Mouse (Mus musculus) midbrain, embryonic 10.5 days (tissue): Measurements from ENCODE around the gene Rpl3l. TPM values are rescaled to one million over a fixed set of nuclear protein-coding genes. Genes with fewer than 3 reads are reported as not detected.

Experiments used
- DNase-seq: peaks from one replicate; pipeline ENCODE4 v3.0.0-alpha.2; 2017; ENCODE audit warnings: low spot score
- H3K27ac ChIP-seq: fragments of 300-500 bp; sonication (generic); replicated peaks from 2 replicates; pipeline ENCODE4 v1.5.1; 2016; ENCODE audit warnings: mild to moderate bottlenecking
- H3K27me3 ChIP-seq: fragments of 300-500 bp; sonication (generic); 2 replicates; pipeline ENCODE4 v1.6.1; 2016; ENCODE audit warnings: low read depth, mild to moderate bottlenecking; ENCODE audit not compliant: poor library complexity, severe bottlenecking
- H3K36me3 ChIP-seq: fragments of 300-500 bp; sonication (generic); 2 replicates; pipeline ENCODE4 v1.6.1; 2016; ENCODE audit warnings: mild to moderate bottlenecking, moderate library complexity
- H3K4me1 ChIP-seq: fragments of 300-500 bp; sonication (generic); 2 replicates; pipeline ENCODE4 v1.6.1; 2016
- H3K4me3 ChIP-seq: fragments of 300-500 bp; sonication (generic); 2 replicates; pipeline ENCODE4 v1.5.1; 2016; ENCODE audit warnings: mild to moderate bottlenecking, moderate library complexity
- H3K9me3 ChIP-seq: fragments of 300-500 bp; sonication (generic); replicated peaks from 2 replicates; pipeline ENCODE4 v1.6.1; 2016; ENCODE audit warnings: mild to moderate bottlenecking
- WGBS: fragments of 180-500 bp; shearing (Covaris S2); methylation state at CpG from one replicate; pipeline ENCODE4 v1.1.7; 2016; 5-methylcytosine and 5-hydroxymethylcytosine counted together
- polyA plus RNA-seq: library from polyadenylated mRNA; unstranded; fragments of >200 nt; fragmentation: Nextera tagmentation; extraction: Ambion mirVana; gene quantifications from 2 replicates; pipeline ENCODE4 v1.2.1, GENCODE M21; 2016

The Rpl3l gene
- not detected in 2 replicates for polyA plus RNA-seq

DNA sequence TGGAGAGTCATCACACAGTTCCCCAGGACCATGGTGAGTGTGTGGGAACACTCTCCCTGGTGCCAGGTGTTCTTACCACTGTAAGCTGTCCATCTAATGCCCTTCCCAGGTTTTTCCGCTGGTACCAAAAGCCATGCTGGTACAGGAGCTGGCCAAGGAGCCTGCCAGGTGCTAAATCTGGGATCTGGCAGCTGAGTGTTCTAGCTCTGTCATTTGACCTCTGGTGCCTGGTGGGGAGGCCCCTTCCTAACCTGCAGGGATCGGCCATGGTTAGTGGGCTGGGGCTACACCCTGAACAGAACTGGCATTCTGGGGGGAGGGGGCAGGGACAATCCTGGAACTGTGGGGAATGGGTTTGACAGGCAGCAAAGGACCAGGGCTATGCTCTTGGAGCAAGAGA, at the start of gene Rpl3l:
Gene Rpl3l (plus strand): TSS at position 203 of the 400 bp plus-strand sequence.
- peaks cover 1% of the 10 kb centered on the region for H3K36me3 ChIP-seq
- WGBS, result 77% methylated on average over 2 of the region's 2 CpGs

DNA sequence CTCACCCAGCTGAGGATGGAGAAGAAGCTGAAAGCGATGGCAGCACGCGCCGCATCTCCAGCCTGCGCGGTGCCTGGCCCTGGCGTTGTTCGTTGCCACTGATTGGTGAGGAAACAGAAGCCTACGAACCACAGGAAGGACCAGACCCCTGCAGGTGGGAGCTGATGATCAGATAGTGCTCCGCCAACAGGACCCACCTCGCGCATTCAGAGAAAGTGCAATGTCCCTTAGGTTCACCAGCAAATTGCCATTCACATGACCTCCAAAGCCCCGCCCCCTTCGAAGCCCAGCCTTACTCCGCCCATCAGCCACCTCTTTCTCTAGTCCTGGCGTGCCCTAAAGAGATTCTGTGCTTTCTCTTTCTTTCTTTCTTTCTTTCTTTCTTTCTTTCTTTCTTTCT, 41.1 kb upstream of the Rpl3l start:
- peak; percentile 47 for DNase-seq
- Histone ChIP-seq H3K27ac (no peak overlapping the region), H3K9me3 (no peaks in the 10 kb centered on the region), H3K4me1 (peaks cover 31% of the 10 kb centered on the region), H3K27me3 (peaks cover 59% of the 10 kb centered on the region), H3K36me3 (peaks cover 11% of the 10 kb centered on the region), H3K4me3 (peak overlapping the region; percentile 28)
- 31% methylated on average over 16 of the region's 16 CpGs for WGBS

More for the DNA sequence above, at the start of gene Rpl3l:
- Histone ChIP-seq H3K9me3 (no peaks in the 10 kb centered on the region), H3K4me1 (peaks cover 16% of the 10 kb centered on the region), H3K27ac (no peak within 1 kb of the TSS), H3K4me3 (no peak within 1 kb of the TSS), H3K27me3 (no peaks in the 10 kb centered on the region)
- no peak for DNase-seq

DNA sequence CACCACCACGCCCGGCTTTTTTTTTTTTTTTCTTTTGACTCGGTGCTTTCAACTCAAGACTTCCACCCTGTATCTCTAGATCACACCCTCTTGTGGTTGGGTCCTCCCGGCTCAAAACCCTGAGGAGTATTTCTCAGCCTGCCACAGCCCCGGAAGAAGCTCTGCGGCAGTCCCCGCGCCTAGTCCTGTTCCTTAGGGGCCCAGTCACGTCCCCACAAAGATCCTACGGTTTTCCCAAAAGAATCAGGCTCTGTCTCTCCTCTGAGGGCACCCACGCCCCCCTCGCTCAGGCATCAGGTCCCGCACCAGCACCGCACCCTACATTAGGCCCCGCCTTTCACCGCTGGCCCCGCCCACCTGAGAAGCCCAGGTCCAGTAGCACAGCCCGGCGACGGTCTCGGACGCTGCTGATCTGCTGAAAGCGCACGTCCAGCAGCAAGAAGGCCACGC, 40.4 kb upstream of the Rpl3l start:
- H3K27ac ChIP-seq, result 0 out of 2 replicates have a peak overlapping the region, but pooled peaks have one; percentile 4
- peaks cover 8% of the 10 kb centered on the region for H3K36me3 ChIP-seq
- DNase-seq, result peak; percentile 47
- 2% methylated on average over 25 of the region's 25 CpGs for whole genome bisulfite sequencing
- H3K27me3 ChIP-seq, result peaks cover 63% of the 10 kb centered on the region
- H3K4me3 ChIP-seq, result peak overlapping the region; percentile 44
- H3K4me1 ChIP-seq, result peaks cover 31% of the 10 kb centered on the region
- H3K9me3 ChIP-seq, result no peaks in the 10 kb centered on the region

DNA sequence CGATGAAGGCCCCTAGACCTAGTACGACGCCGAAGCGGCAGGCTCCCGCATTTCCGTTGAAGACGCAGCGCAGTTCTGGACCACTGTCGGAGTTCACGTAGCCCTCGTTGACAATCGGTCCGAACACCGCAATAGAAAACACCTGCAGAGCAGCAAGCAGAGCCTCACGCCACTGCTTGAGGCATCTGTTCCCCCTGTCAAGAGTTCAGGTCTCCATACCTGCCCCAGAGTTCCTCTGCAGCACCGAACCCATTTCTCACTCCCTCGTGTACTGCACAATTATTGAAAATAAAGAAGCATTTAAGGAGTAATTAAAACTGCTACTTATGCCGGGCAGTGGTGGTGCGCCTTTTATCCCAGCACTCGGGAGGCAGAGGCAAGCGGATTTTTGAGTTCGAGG, 40.0 kb upstream of the Rpl3l start:
- peak overlapping the region; percentile 44 for H3K4me3 ChIP-seq
- 0 out of 2 replicates have a peak overlapping the region, but pooled peaks have one; percentile 4 for H3K27ac ChIP-seq
- H3K36me3 ChIP-seq, result peaks cover 8% of the 10 kb centered on the region
- WGBS, result 20% methylated on average over 23 of the region's 23 CpGs
- no peak for DNase-seq
- H3K4me1 ChIP-seq, result peaks cover 31% of the 10 kb centered on the region
- no peaks in the 10 kb centered on the region for H3K9me3 ChIP-seq
- peaks cover 67% of the 10 kb centered on the region for H3K27me3 ChIP-seq

DNA sequence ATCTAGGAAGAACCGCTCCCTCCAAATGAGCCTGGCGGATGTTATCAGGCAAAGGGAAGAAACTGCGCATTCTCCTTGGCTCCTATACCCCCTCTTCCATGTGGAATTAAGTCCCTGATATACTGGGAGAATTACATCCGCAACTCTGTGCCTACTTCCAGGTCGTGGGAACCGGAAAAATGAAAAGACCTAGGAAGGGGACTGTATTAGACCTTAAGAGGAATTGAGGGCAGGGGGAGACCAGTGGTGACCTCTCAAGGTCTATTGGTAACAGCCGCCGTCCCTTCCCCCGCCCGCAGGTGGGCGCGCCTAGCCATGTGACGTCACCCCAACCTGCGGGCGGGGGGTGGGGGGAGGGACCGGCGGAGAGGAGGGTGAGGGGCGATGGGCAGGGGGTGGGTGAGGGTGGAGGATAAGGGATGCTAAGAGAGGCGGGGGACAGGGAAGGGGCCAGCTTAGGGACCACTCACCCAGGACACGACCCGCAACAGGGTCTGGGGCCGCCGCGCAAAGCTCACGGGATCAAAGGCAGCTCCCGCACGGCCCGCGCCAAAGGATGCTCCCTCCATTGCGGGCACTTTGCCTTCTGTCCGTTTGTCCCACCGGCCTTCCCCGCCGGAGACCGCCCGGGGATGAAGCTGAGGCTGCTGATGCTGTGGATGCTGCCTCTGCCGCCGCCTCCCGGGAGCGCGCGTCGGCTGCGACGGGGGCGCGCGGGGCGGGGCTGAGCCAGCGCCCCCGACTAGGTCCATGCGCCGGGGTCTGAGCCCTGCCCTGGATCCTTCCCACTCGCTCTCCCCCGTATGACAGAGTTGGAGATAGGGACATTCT, 38.2 kb upstream of the Rpl3l start, which contains the start of gene Syngr3:
Gene Syngr3 (minus strand): TSS at position 705 of the 831 bp plus-strand sequence.
- DNase-seq, result peak; percentile 55
- no peaks in the 10 kb centered on the region for H3K9me3 ChIP-seq
- peaks cover 23% of the 10 kb centered on the region for H3K36me3 ChIP-seq
- H3K27me3 ChIP-seq, result peaks cover 68% of the 10 kb centered on the region
- under 1% methylated on average over 55 of the region's 55 CpGs for WGBS
- H3K27ac ChIP-seq, result peak within 1 kb of the TSS; percentile 80
- peaks cover 36% of the 10 kb centered on the region for H3K4me1 ChIP-seq
- H3K4me3 ChIP-seq, result peak within 1 kb of the TSS; percentile 81

DNA sequence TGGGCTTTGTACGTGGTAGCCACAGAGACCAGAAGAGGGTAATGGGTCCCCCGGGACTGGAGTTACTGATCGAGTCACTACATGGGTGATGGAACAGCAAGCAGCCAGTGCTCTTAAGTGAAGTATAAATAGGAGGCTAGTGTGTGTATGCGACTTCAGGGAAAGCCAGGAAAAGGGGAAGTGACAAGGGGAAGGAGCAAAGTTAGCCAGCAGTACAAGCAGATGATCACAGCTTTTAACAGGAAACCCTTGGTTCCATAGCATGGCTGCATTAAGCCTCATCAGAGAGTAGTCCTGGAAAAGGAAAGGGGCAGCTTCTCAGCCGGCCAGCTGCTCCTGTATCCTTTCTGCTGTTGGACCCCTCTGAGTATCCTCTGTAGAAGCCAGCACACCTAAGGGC, 35.2 kb upstream of the Rpl3l start:
- Histone ChIP-seq H3K9me3 (no peaks in the 10 kb centered on the region), H3K36me3 (peaks cover 23% of the 10 kb centered on the region), H3K4me3 (no peak overlapping the region; the same call in 1 of the 2 replicates), H3K4me1 (peaks cover 50% of the 10 kb centered on the region), H3K27me3 (peaks cover 50% of the 10 kb centered on the region), H3K27ac (no peak overlapping the region)
- no peak for DNase-seq
- WGBS, result 91% methylated on average over 5 of the region's 5 CpGs

DNA sequence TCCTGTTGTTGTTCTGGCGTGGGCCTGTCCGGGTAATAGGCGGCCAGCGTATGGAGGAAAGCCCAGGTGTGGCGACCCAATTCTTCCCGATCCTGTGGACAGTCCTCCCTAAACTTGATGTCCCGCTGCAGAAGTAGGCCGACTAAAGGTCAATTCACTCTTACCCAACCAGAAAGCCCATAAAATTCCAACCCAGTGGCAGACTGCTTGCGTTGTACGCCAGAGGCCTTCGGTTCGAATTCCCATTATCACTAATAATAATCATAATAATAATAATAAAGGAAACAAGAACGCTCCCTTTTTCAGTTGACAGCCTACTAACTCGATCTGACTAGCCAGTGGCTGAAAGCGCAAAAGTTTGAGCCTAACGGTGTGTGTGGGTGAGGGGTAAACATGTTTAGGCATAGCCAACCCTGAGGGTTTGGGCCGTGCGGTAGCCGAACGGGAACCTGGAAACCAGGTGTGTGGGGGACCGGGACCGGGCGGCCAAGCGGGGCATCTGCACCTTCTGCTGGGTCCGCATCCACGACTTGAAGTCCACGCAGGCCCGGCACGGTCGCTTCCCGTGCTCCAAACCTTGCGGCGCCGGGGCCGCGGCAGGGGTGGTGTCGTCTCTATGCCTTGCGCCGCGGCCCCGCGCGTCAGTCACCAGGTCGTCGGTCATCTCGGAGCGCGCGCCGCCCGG, 32.2 kb upstream of the Rpl3l start:
- no peak for DNase-seq
- H3K36me3 ChIP-seq, result peaks cover 35% of the 10 kb centered on the region
- peak overlapping the region; percentile 92 for H3K27ac ChIP-seq
- peak overlapping the region; percentile 88 for H3K4me3 ChIP-seq
- H3K4me1 ChIP-seq, result peaks cover 31% of the 10 kb centered on the region
- no peaks in the 10 kb centered on the region for H3K9me3 ChIP-seq
- H3K27me3 ChIP-seq, result peaks cover 23% of the 10 kb centered on the region
- 8% methylated on average over 51 of the region's 51 CpGs for WGBS

DNA sequence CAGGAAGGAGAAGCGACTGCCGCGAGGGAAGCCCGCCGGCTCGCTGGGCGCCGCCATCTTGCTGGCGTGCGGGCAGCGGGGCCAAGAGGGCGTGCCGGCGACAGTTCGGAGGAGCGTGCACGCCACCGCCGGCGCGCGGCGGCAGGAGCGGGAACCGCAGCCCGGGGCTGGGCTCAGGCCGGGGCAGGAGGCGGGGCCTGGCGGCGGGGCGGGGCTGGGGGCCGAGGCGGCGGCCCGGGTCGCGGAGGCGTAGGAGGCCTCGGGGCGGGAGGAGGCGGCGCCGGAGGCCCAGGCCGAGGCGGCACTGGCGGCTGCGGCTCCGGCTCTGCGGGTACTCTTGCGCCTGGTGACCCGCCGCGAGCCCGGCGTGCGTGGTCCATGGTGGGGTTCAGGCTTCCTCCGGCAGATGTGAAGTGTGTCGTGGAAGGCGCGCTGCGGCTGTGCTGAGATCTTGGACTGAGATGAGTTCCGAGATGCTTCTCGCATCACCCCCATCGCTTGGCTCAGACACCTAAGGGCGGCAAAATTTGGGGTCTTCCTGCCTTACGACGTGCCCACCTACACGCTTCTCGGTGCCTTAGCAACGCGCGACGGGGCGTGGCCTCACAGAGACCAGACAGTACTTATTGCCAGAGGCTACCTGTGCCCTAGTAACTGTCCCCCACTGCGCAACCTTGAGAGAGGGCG, 31.5 kb upstream of the Rpl3l start, which contains the start of the genes Gfer and Noxo1:
Gene Gfer (minus strand): TSS at position 146 of the 687 bp plus-strand sequence.
Gene Noxo1 (plus strand): TSS at position 224 of the 687 bp plus-strand sequence.
- H3K36me3 ChIP-seq, result peaks cover 41% of the 10 kb centered on the region
- H3K9me3 ChIP-seq, result no peaks in the 10 kb centered on the region
- under 1% methylated on average over 76 of the region's 76 CpGs for WGBS
- H3K27me3 ChIP-seq, result peaks cover 16% of the 10 kb centered on the region
- peaks cover 31% of the 10 kb centered on the region for H3K4me1 ChIP-seq
- DNase-seq, result peak; percentile 89
- H3K27ac ChIP-seq, result peak within 1 kb of the TSS; percentile 92
- H3K4me3 ChIP-seq, result peak within 1 kb of the TSS; percentile 88

DNA sequence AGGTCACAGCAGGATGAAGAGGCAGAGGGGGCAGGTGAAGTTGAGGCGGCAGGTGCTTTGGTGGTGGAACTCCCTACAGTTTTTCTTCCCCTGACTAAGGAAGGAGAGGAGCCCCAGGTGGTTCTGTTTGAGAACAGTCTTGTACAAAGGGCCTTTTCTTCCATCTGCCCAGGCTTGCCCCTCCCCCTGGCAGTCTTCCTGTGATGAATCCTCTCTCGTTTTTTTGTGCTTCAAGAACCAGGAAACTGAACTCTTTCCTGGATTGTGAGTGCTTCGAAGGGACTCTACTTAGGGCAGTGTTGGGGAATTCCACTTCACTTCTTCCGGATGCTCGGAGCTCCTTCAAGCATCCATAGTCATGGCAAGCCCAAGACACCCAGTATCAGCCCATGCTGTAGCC, 29.6 kb upstream of the Rpl3l start:
- H3K27ac ChIP-seq, result no peak overlapping the region
- no peak overlapping the region for H3K4me3 ChIP-seq
- peaks cover 48% of the 10 kb centered on the region for H3K36me3 ChIP-seq
- DNase-seq, result no peak
- H3K27me3 ChIP-seq, result peaks cover 3% of the 10 kb centered on the region; the same call in 1 of the 2 replicates
- peaks cover 31% of the 10 kb centered on the region for H3K4me1 ChIP-seq
- 20% methylated on average over 5 of the region's 5 CpGs for WGBS
- H3K9me3 ChIP-seq, result no peaks in the 10 kb centered on the region

DNA sequence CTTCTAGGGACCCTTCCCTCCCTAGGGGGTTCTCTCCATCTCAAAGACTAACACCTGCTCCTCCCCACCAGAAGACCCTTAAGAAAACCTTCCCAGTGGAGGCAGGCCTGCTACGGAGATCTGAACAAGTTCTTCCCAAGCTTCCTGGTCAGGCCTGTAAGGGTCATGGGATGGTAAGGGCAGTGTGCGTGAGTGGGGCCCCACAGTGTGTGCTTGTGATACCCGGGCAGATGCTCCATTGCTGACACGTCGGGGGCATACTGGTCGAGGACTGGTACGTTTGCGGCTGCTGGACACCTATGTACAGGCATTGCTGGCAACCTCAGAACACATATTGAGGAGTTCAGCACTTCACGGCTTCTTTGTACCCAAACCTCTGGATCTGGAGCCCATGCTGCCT, 28.9 kb upstream of the Rpl3l start:
- DNase-seq, result no peak
- Histone ChIP-seq H3K27ac (no peak overlapping the region), H3K4me3 (no peak overlapping the region), H3K36me3 (peaks cover 49% of the 10 kb centered on the region), H3K27me3 (peaks cover 3% of the 10 kb centered on the region; the same call in 1 of the 2 replicates), H3K4me1 (peaks cover 31% of the 10 kb centered on the region), H3K9me3 (no peaks in the 10 kb centered on the region)
- 67% methylated on average over 9 of the region's 9 CpGs for WGBS

DNA sequence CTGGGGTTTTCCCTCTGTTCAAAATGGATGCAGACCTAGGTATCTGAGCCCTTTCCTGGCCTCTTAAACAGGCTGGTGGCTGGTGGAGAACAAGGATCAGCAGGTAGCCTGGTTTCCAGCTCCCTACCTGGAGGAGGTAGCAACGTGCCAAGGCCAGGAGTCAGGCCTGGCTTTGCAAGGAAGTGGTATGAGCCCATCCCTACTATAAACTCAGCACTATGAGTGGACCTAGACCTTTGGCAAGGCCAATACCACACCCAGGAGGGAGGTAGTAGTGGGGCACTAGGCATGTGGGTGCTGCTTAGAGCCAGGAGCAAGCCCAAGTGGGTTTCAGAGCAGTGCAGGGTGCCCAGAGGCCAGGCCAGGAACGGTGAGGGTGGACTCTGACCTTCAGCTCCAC, 28.1 kb upstream of the Rpl3l start:
- Histone ChIP-seq H3K36me3 (peaks cover 51% of the 10 kb centered on the region), H3K4me3 (no peak overlapping the region), H3K27ac (no peak overlapping the region), H3K27me3 (peaks cover 3% of the 10 kb centered on the region; the same call in 1 of the 2 replicates), H3K9me3 (no peaks in the 10 kb centered on the region), H3K4me1 (peaks cover 26% of the 10 kb centered on the region)
- WGBS, result 86% methylated on average over 2 of the region's 2 CpGs
- DNase-seq, result no peak

DNA sequence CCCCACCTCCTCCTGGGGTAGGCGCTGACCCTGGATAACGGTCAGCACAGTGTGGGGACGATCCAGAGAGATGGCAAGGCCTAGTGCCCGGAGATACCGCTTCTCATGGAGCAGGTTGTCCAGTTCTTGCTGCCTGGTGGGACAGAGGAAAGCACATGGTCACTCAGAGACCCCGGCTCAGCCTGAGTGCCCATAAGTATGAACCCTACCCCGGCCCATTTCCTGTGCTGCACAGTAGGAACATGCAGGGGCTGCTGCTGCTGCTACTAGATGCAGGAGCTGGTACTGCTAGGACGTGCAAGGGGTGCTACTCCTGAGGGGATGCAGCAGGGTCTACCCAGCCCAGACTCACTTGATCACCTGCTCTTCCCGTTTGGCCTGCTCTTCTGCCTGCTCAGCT, 26.4 kb upstream of the Rpl3l start:
- Histone ChIP-seq H3K27ac (no peak overlapping the region), H3K36me3 (peaks cover 68% of the 10 kb centered on the region), H3K9me3 (no peaks in the 10 kb centered on the region), H3K4me1 (peaks cover 21% of the 10 kb centered on the region), H3K27me3 (peaks cover 3% of the 10 kb centered on the region; the same call in 1 of the 2 replicates), H3K4me3 (no peak overlapping the region)
- 90% methylated on average over 9 of the region's 9 CpGs for WGBS
- DNase-seq, result no peak
